Mouse (Mus musculus) CH12.LX (cell line): ENCODE data around the gene Slc38a2. TPM values are rescaled to one million over a fixed set of nuclear protein-coding genes. Genes with fewer than 3 reads are reported as not detected.

Experiments used
- DNase-seq: peaks from one replicate; pipeline ENCODE4 v3.0.0-alpha.2; 2013; ENCODE audit errors: extremely low read depth
- H3K27ac ChIP-seq: 2 replicates; pipeline ENCODE4 v1.5.1; 2012; ENCODE audit warnings: low read depth, mild to moderate bottlenecking, control low read depth, moderate library complexity; ENCODE audit not compliant: insufficient read depth
- H3K27me3 ChIP-seq: replicated peaks from 2 replicates; pipeline ENCODE3; 2012; ENCODE audit warnings: inconsistent platforms
- H3K36me3 ChIP-seq, 2 experiments: replicated peaks in 1 of 2; 2 replicates each; pipeline versions ENCODE3 to v1.6.1; 2012; ENCODE audit warnings: inconsistent platforms in 1 of 2, low read length in 1 of 2, mild to moderate bottlenecking in 1 of 2, mixed read lengths in 1 of 2, moderate library complexity in 1 of 2; ENCODE audit not compliant: control insufficient read depth in 1 of 2, insufficient read depth in 1 of 2
- H3K4me1 ChIP-seq, 2 experiments: 2 replicates each; pipeline ENCODE4 v1.6.1; 2012; ENCODE audit warnings: inconsistent platforms in 1 of 2, moderate library complexity in 1 of 2; ENCODE audit not compliant: insufficient read depth in 2 of 2, control insufficient read depth in 1 of 2
- H3K4me2 ChIP-seq: 2 replicates; pipeline ENCODE4 v1.6.1; 2012; ENCODE audit warnings: low read depth, mild to moderate bottlenecking, control low read depth; ENCODE audit not compliant: poor library complexity, insufficient read depth, severe bottlenecking
- H3K4me3 ChIP-seq, 3 experiments: fragments of 150-350 bp in 1 of 3; sonication (generic) in 1 of 3; replicated peaks in 1 of 3; 2 replicates each; pipeline versions ENCODE3 to v1.5.1; 2011 to 2012; ENCODE audit warnings: low read depth in 2 of 3, low read length in 2 of 3, mild to moderate bottlenecking in 2 of 3, moderate library complexity in 2 of 3, control low read depth in 1 of 3, improper control_type of control experiment in 1 of 3, inconsistent platforms in 1 of 3, mixed read lengths in 1 of 3; ENCODE audit not compliant: poor library complexity in 1 of 3
- H3K79me2 ChIP-seq: replicated peaks from 2 replicates; pipeline ENCODE4 v1.6.1; 2012; ENCODE audit warnings: mild to moderate bottlenecking, moderate library complexity; ENCODE audit not compliant: control insufficient read depth, poor library complexity, insufficient read depth, severe bottlenecking; ENCODE audit errors: extremely low read depth
- H3K9ac ChIP-seq: 2 replicates; pipeline ENCODE4 v1.6.1; 2012; ENCODE audit warnings: low read depth, mild to moderate bottlenecking, control low read depth, moderate library complexity; ENCODE audit not compliant: insufficient read depth
- H3K9me3 ChIP-seq: replicated peaks from 2 replicates; pipeline ENCODE3; 2012; ENCODE audit warnings: low read length, inconsistent platforms, mixed read lengths
- BHLHE40 ChIP-seq: IDR thresholded peaks from 2 replicates; pipeline ENCODE4 v1.6.1; 2011; ENCODE audit warnings: mild to moderate bottlenecking, low read depth, low read length, improper control_type of control experiment
- CHD1 ChIP-seq: IDR thresholded peaks from 2 replicates; pipeline ENCODE4 v1.6.1; 2012; ENCODE audit warnings: low read depth, low read length, improper control_type of control experiment, inconsistent platforms
- CHD2 ChIP-seq: IDR thresholded peaks from 2 replicates; pipeline ENCODE4 v1.6.1; 2011; ENCODE audit warnings: low read length, improper control_type of control experiment
- CTCF ChIP-seq, 2 experiments: IDR thresholded peaks in 1 of 2; conservative IDR thresholded peaks in 1 of 2; 2 replicates each; pipeline ENCODE4 v1.5.1; 2011 to 2012; ENCODE audit warnings: low read depth in 2 of 2, low read length in 2 of 2, improper control_type of control experiment in 1 of 2, inconsistent platforms in 1 of 2, mild to moderate bottlenecking in 1 of 2, moderate library complexity in 1 of 2
- E2F4 ChIP-seq: IDR thresholded peaks from 2 replicates; pipeline ENCODE4 v1.6.1; 2011; ENCODE audit warnings: low read depth, low read length, improper control_type of control experiment; ENCODE audit not compliant: insufficient replicate concordance
- ELF1 ChIP-seq: IDR thresholded peaks from 2 replicates; pipeline ENCODE4 v1.6.1; 2014; ENCODE audit warnings: low read depth, mild to moderate bottlenecking, inconsistent platforms, low read length, improper control_type of control experiment
- EP300 ChIP-seq: IDR thresholded peaks from 2 replicates; pipeline ENCODE4 v1.6.1; 2011; ENCODE audit warnings: low read length, improper control_type of control experiment
- ETS1 ChIP-seq: conservative IDR thresholded peaks from 2 replicates; pipeline ENCODE4 v1.6.1; 2012; ENCODE audit warnings: low read depth, mild to moderate bottlenecking, inconsistent platforms, low read length, improper control_type of control experiment, moderate library complexity
- IRF4 ChIP-seq: IDR thresholded peaks from 2 replicates; pipeline ENCODE4 v1.6.1; 2014; ENCODE audit warnings: low read depth, mild to moderate bottlenecking, inconsistent platforms, low read length, improper control_type of control experiment
- JUN ChIP-seq: IDR thresholded peaks from 2 replicates; pipeline ENCODE4 v1.6.1; 2011; ENCODE audit warnings: low read depth, mild to moderate bottlenecking, low read length, improper control_type of control experiment, moderate library complexity; ENCODE audit not compliant: insufficient read depth
- JUND ChIP-seq: conservative IDR thresholded peaks from 2 replicates; pipeline ENCODE4 v1.6.1; 2011; ENCODE audit warnings: low read depth, low read length, improper control_type of control experiment
- MAFK ChIP-seq: IDR thresholded peaks from 2 replicates; pipeline ENCODE4 v1.6.1; 2011; ENCODE audit warnings: low read length, improper control_type of control experiment; ENCODE audit not compliant: insufficient replicate concordance
- MAZ ChIP-seq: IDR thresholded peaks from 2 replicates; pipeline ENCODE4 v1.6.1; 2012; ENCODE audit warnings: low read depth, mild to moderate bottlenecking, inconsistent platforms, low read length, improper control_type of control experiment, moderate library complexity
- MEF2A ChIP-seq: IDR thresholded peaks from 2 replicates; pipeline ENCODE4 v1.6.1; 2014; ENCODE audit warnings: low read depth, mild to moderate bottlenecking, inconsistent platforms, low read length, improper control_type of control experiment, borderline replicate concordance
- MXI1 ChIP-seq: IDR thresholded peaks from 2 replicates; pipeline ENCODE4 v1.6.1; 2011; ENCODE audit warnings: mild to moderate bottlenecking, low read depth, low read length, improper control_type of control experiment
- NELFE ChIP-seq: IDR thresholded peaks from 2 replicates; pipeline ENCODE4 v1.6.1; 2011; ENCODE audit warnings: low read depth, low read length, improper control_type of control experiment
- NRF1 ChIP-seq: IDR thresholded peaks from 2 replicates; pipeline ENCODE4 v1.6.1; 2014; ENCODE audit warnings: low read depth, mild to moderate bottlenecking, inconsistent platforms, low read length, improper control_type of control experiment, moderate library complexity
- PAX5 ChIP-seq: IDR thresholded peaks from 2 replicates; pipeline ENCODE4 v1.6.1; 2012; ENCODE audit warnings: low read length, inconsistent platforms, mixed read lengths
- POLR2A ChIP-seq: IDR thresholded peaks from 2 replicates; pipeline ENCODE4 v1.6.1; 2011; ENCODE audit warnings: low read depth, mild to moderate bottlenecking, improper control_type of control experiment, low read length
- POLR2AphosphoS2 ChIP-seq: IDR thresholded peaks from 2 replicates; pipeline ENCODE4 v1.6.1; 2011; ENCODE audit warnings: low read depth, low read length, improper control_type of control experiment
- RCOR1 ChIP-seq: conservative IDR thresholded peaks from 2 replicates; pipeline ENCODE4 v1.6.1; 2012; ENCODE audit warnings: low read depth, mild to moderate bottlenecking, inconsistent platforms, low read length, improper control_type of control experiment
- SIN3A ChIP-seq: IDR thresholded peaks from 2 replicates; pipeline ENCODE4 v1.6.1; 2012; ENCODE audit warnings: low read length, improper control_type of control experiment, inconsistent platforms
- SMC3 ChIP-seq: IDR thresholded peaks from 2 replicates; pipeline ENCODE4 v1.6.1; 2011; ENCODE audit warnings: low read depth, low read length, improper control_type of control experiment
- TBP ChIP-seq: conservative IDR thresholded peaks from 2 replicates; pipeline ENCODE4 v1.6.1; 2011; ENCODE audit warnings: low read depth, low read length, improper control_type of control experiment
- USF1 ChIP-seq: IDR thresholded peaks from 2 replicates; pipeline ENCODE4 v1.6.1; 2014; ENCODE audit warnings: low read depth, mild to moderate bottlenecking, inconsistent platforms, low read length, improper control_type of control experiment
- USF2 ChIP-seq: conservative IDR thresholded peaks from 2 replicates; pipeline ENCODE4 v1.6.1; 2011; ENCODE audit warnings: low read depth, low read length, improper control_type of control experiment
- ZC3H11A ChIP-seq: IDR thresholded peaks from 2 replicates; pipeline ENCODE4 v1.6.1; 2012; ENCODE audit warnings: low read depth, mild to moderate bottlenecking, inconsistent platforms, low read length, improper control_type of control experiment
- ZKSCAN1 ChIP-seq: IDR thresholded peaks from 2 replicates; pipeline ENCODE4 v1.6.1; 2012; ENCODE audit warnings: low read depth, inconsistent platforms, low read length, improper control_type of control experiment, borderline replicate concordance
- ZMIZ1 ChIP-seq: IDR thresholded peaks from 2 replicates; pipeline ENCODE4 v1.6.1; 2012; ENCODE audit warnings: low read depth, mild to moderate bottlenecking, inconsistent platforms, low read length, improper control_type of control experiment
- ZNF384 ChIP-seq: IDR thresholded peaks from 2 replicates; pipeline ENCODE4 v1.6.1; 2012; ENCODE audit warnings: low read depth, low read length, improper control_type of control experiment, inconsistent platforms
- dilution Hi-C: fragments of 300-500 bp; cut with MboI; formaldehyde crosslinking; loops from 2 replicates; pipeline ENCODE4 v1.14.3; 2020; ENCODE audit warnings: low sequenced_read_pairs; ENCODE audit not compliant: extremely low pct_unique_long_range_greater_than_20kb, extremely low pct_ligation_motif_present
- in situ Hi-C: fragments of 300-500 bp; cut with MboI; formaldehyde crosslinking; loops from 3 replicates; pipeline ENCODE4 v1.14.3; 2019; ENCODE audit warnings: low sequenced_read_pairs, low pct_ligation_motif_present, low pct_unique_long_range_greater_than_20kb, mixed read lengths
- polyA plus RNA-seq: library from polyadenylated mRNA; unstranded; fragments of >175 nt; gene quantifications from 2 replicates; pipeline ENCODE4 v1.2.1, GENCODE M21; 2012; ENCODE audit warnings: low read depth; ENCODE audit not compliant: insufficient read length
- total RNA-seq, 2 experiments: library from RNA; depleted of rRNA; stranded (reverse); fragments of 300-350 nt in 1 of 2; fragments of >200 nt in 1 of 2; gene quantifications; 2 replicates each; pipeline ENCODE4 v1.2.3; 2012 to 2014

The Slc38a2 gene
- total and polyA plus RNA-seq, 3 experiments: 41.4 to 70.5 (median 59.3) TPM

DNA sequence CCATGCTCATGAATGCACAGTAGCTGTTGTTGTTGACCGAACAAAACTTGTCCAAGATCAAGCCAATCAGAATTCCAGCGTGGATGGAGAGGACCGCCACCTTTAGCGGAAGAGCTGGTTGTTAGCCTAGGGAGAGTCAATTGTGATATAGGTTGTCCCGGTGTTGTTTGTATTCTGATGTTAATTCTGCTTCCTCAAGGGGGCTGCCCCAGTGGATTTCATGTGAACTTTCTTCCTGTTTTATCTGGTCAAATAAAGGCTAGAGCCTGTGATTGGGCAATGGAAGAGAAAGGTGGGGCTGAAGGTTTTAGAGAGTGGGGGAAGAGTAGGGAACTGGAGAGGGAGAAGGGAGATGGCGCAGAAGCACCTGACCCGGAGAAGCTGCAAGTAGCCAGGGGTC, 22.7 kb upstream of the Slc38a2 start:
- Histone ChIP-seq H3K4me1 (peaks cover 0 to 13% of the 10 kb centered on the region in 2 experiments; a peak in 2 of 4 replicates), H3K27me3 (no peaks in the 10 kb centered on the region), H3K36me3 (no peaks in the 10 kb centered on the region), H3K79me2 (no peaks in the 10 kb centered on the region), H3K27ac (no peak overlapping the region), H3K4me3 (no peak overlapping the region), H3K4me2 (no peak overlapping the region), H3K9ac (no peak overlapping the region), H3K9me3 (no peaks in the 10 kb centered on the region)
- in situ Hi-C loops: no loop called here
- TF ChIP-seq EP300 (no peak), CHD1 (no peak), IRF4 (no peak), NRF1 (no peak), MAFK (no peak), CHD2 (no peak), USF1 (no peak), POLR2AphosphoS2 (no peak), USF2 (no peak), ZMIZ1 (no peak), BHLHE40 (no peak), PAX5 (no peak), MEF2A (no peak), JUND (no peak), NELFE (no peak), ELF1 (no peak), ZNF384 (no peak)
- DNase-seq: no peak
- dilution Hi-C loops: no loop called here

DNA sequence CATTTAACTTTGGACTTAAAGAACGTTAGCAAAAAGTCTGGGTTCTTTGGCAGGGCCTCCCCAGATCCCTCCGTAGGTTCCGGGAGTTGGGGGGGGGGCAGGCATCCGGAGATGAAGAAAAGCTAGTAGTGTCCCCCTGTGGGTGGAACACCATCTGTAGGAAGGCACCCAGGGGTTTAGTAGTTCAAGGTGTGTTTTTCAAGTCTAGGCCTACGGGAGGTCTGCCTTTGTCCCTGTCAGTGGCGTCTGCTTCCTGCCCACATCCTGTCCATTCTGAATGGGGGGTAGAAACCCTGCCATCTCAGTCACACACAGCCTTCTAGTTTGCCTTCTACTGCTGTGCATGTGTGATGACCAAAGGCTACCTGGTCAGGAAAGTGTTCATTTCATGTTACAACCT, 20.6 kb upstream of the Slc38a2 start:
- Histone ChIP-seq H3K9ac (no peak overlapping the region), H3K4me3 (no peak overlapping the region), H3K4me1 (peaks cover 0 to 13% of the 10 kb centered on the region in 2 experiments; a peak in 2 of 4 replicates), H3K27me3 (no peaks in the 10 kb centered on the region), H3K79me2 (no peaks in the 10 kb centered on the region)
- TF ChIP-seq MEF2A (no peak), USF1 (no peak), POLR2A (no peak), ETS1 (no peak), SMC3 (no peak), CTCF (conservative IDR thresholded peaks at IDR 0.05 in 1 of 2, IDR thresholded peaks at IDR 0.05 in 1 of 2; ENCODE audit: low read depth in 2 of 2, low read length in 2 of 2) (no peak), E2F4 (no peak), ZC3H11A (no peak), MAZ (no peak), CHD1 (no peak), ZNF384 (no peak), RCOR1 (no peak), MXI1 (no peak), ELF1 (no peak), SIN3A (no peak), EP300 (no peak), ZKSCAN1 (no peak), TBP (no peak), JUN (no peak)
- TF ChIP-seq, all 38 proteins: peak for 0
- no peak for DNase-seq
- H3K9me3 ChIP-seq: no peaks in the 10 kb centered on the region
- no peak overlapping the region for H3K4me2 ChIP-seq
- in situ Hi-C loops: no loop called here
- no peak overlapping the region for H3K27ac ChIP-seq
- no peaks in the 10 kb centered on the region for H3K36me3 ChIP-seq
- dilution Hi-C loops: no loop called here
